20 mouse cellular contexts compared by ENCODE assay signal in the genomic region with DNA sequence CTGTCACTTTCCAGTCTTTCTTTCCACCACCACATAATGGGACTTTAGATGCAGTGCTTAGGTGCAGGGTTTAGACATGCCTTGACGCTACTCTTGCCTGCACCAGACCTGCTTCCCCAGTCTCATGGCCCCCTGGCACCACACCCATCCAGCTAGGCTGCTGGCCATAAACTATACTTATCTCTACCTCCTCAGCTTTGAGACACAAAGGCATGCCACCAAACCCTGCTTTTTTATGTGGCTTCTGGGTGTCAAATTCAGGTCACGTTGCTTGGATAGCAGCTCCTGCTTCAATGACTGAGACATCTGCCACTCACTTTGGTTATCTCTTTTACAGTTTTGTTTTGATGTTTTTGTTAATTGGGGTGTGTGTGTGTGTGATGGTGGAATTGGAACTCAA. TPM values are rescaled to one million over a fixed set of nuclear protein-coding genes. Genes with fewer than 3 reads are reported as not detected.
DNase-seq lines count a peak whose midpoint lies in the region; ATAC-seq and TF ChIP-seq lines count a peak whose summit lies in the region.
"Had no signal": no experiment of that assay in that cellular context is flagged by ENCODE, and none has a peak within 500 bp of the region (broad histone marks: within the 10 kb centered on the region; RNA-seq: fewer than 3 reads in every experiment).

No protein-coding gene starts in this region.

- H3K27me3 ChIP-seq in MEL (ENCODE audit: control insufficient read depth in 1 of 2, insufficient read depth in 2 of 2, low read length in 2 of 2), result no peaks in the 10 kb centered on the region
- H3K27me3 ChIP-seq in liver, embryonic 12.5 days (replicated peaks), result no peaks in the 10 kb centered on the region
- H3K27me3 ChIP-seq: hindbrain, embryonic 13.5 days; limb, embryonic 12.5 days had no signal

- peak; percentile 48 to 53; a peak in 3 of 4 replicates for TF ChIP-seq EP300 in MEL (IDR thresholded peaks at IDR 0.05; ENCODE audit: low read depth in 1 of 2, low read length in 2 of 2)

- no peaks in the 10 kb centered on the region for H3K9me3 ChIP-seq in MEL (replicated peaks; ENCODE audit: insufficient read depth, low read length)
- H3K9me3 ChIP-seq in liver, embryonic 12.5 days (replicated peaks), result no peaks in the 10 kb centered on the region; the same call in 1 of the 2 replicates
- H3K9me3 ChIP-seq: embryonic facial prominence, embryonic 10.5 days had no signal

- intact Hi-C loops in left cerebral cortex, postnatal 10 days (cut with DNase I), result no loop called here

- no peaks in the 10 kb centered on the region for H3K79me2 ChIP-seq in MEL (ENCODE audit: control insufficient read depth, insufficient read depth, low read length, poor library complexity)

- TF ChIP-seq RAD21 in MEL (IDR thresholded peaks at IDR 0.05; ENCODE audit: low read depth, low read length), result no peak

- H3K9ac ChIP-seq in MEL (ENCODE audit: control insufficient read depth, low read depth, low read length, poor library complexity, severe bottlenecking), result no peak overlapping the region
- H3K9ac ChIP-seq in liver, embryonic 12.5 days, result no peak overlapping the region
- H3K9ac ChIP-seq: forebrain, postnatal 0 days; hindbrain, embryonic 13.5 days; limb, embryonic 12.5 days had no signal

- 40% methylated on average over 2 of the region's 2 CpGs for WGBS in liver, embryonic 12.5 days (ENCODE audit: insufficient replicate concordance)

- no peak overlapping the region for H3K4me3 ChIP-seq in MEL (ENCODE audit: control insufficient read depth in 1 of 2, insufficient read depth in 1 of 2, low read depth in 2 of 2, low read length in 2 of 2)
- no peak overlapping the region for H3K4me3 ChIP-seq in liver, embryonic 12.5 days
- H3K4me3 ChIP-seq: embryonic facial prominence, embryonic 10.5 days; hindbrain, embryonic 13.5 days; limb, embryonic 12.5 days; midbrain, embryonic 10.5 days had no signal

- no peak for TF ChIP-seq CTCF in MEL (IDR thresholded peaks at IDR 0.05 in 2 of 3, conservative IDR thresholded peaks at IDR 0.05 in 1 of 3; ENCODE audit: control insufficient read depth in 1 of 3, insufficient read depth in 1 of 3, low read depth in 2 of 3, low read length in 3 of 3, poor library complexity in 1 of 3, severe bottlenecking in 1 of 3)

- peak overlapping the region; percentile 31 for H3K4me2 ChIP-seq in liver, embryonic 12.5 days
- H3K4me2 ChIP-seq: hindbrain, embryonic 13.5 days; limb, embryonic 12.5 days had no signal

- no peak for TF ChIP-seq POLR2A in MEL (IDR thresholded peaks at IDR 0.05; ENCODE audit: control insufficient read depth in 1 of 2, insufficient read depth in 1 of 2, low read depth in 1 of 2, low read length in 2 of 2, poor library complexity in 1 of 2)

- 0 out of 4 replicates have a peak, but pooled peaks cover 0 to 3% of the 10 kb centered on the region in 2 experiments for H3K36me3 ChIP-seq in MEL (ENCODE audit: control insufficient read depth in 1 of 2, insufficient read depth in 2 of 2, low read length in 2 of 2)
- H3K36me3 ChIP-seq in liver, embryonic 12.5 days, result no peaks in the 10 kb centered on the region
- H3K36me3 ChIP-seq: embryonic facial prominence, embryonic 10.5 days; hindbrain, embryonic 13.5 days; limb, embryonic 12.5 days; midbrain, embryonic 10.5 days had no signal

- DNase-seq in MEL (ENCODE audit: low read depth, low spot score), result peak; percentile 57
- peak; percentile 55 for DNase-seq in c-Kit-positive CD71-positive TER-119-positive erythroid progenitor cells, embryonic 14.5 days (ENCODE audit: low spot score)
- no peak for DNase-seq in left cerebral cortex, postnatal 10 days (ENCODE audit: extremely low spot score in 1 of 2, low spot score in 2 of 2)
- no peak for DNase-seq in left cerebral cortex, adult 9 months (ENCODE audit: low spot score in 2 of 2)
- no peak for DNase-seq in kidney, postnatal 10 days
- DNase-seq: adrenal gland, postnatal 10 days; cerebellum, adult 8-10 months; forebrain, postnatal 0 days; gastrocnemius, postnatal 14 days; heart, adult 18-20 months; kidney, adult 2 months; kidney, postnatal 14 days; lung, adult 2 months; lung, postnatal 36 days had no signal

- peaks cover 6% of the 10 kb centered on the region in 2 experiments for H3K4me1 ChIP-seq in MEL (ENCODE audit: control insufficient read depth in 1 of 2, insufficient read depth in 2 of 2, low read length in 2 of 2)
- peaks cover 38% of the 10 kb centered on the region for H3K4me1 ChIP-seq in liver, embryonic 12.5 days
- H3K4me1 ChIP-seq: embryonic facial prominence, embryonic 10.5 days; hindbrain, embryonic 13.5 days; limb, embryonic 12.5 days; midbrain, embryonic 10.5 days had no signal

- no peak overlapping the region for H3K27ac ChIP-seq in MEL (ENCODE audit: control insufficient read depth, low read depth, low read length)
- H3K27ac ChIP-seq in liver, embryonic 12.5 days, result peak overlapping the region; percentile 64
- H3K27ac ChIP-seq: embryonic facial prominence, embryonic 10.5 days; hindbrain, embryonic 13.5 days; limb, embryonic 12.5 days; midbrain, embryonic 10.5 days had no signal

- ATAC-seq in liver, embryonic 12.5 days, result peak; percentile 96
- peak; percentile 54 for ATAC-seq in megakaryocyte, adult 5-6 weeks (ENCODE audit: poor library complexity, severe bottlenecking)
- ATAC-seq: forebrain, postnatal 0 days had no signal

TF ChIP-seq in MEL, 35 proteins besides CTCF, POLR2A, EP300 and RAD21:
- peak; percentile 45; the same call in 1 of the 2 replicates for TF ChIP-seq ETS1 (IDR thresholded peaks at IDR 0.05; ENCODE audit: low read depth, low read length)
- 0 out of 2 replicates have a peak, but pooled peaks have one; percentile 11 for TF ChIP-seq BHLHE40 (IDR thresholded peaks at IDR 0.05; ENCODE audit: borderline replicate concordance, low read depth, low read length)
- peak; percentile 34; the same call in 1 of the 2 replicates for TF ChIP-seq GATA1 (IDR thresholded peaks at IDR 0.05; ENCODE audit: low read depth, low read length)
- no peak for TF ChIP-seq USF2 (IDR thresholded peaks at IDR 0.05; ENCODE audit: borderline replicate concordance in 1 of 2, insufficient read depth in 1 of 2, low read depth in 1 of 2, low read length in 2 of 2)
- no peak for TF ChIP-seq TAL1 (IDR thresholded peaks at IDR 0.05; ENCODE audit: low read length)
- TF ChIP-seq TCF12 (IDR thresholded peaks at IDR 0.05; ENCODE audit: low read depth, low read length), result peak; percentile 43; the same call in 1 of the 2 replicates
- peak; percentile 47; the same call in 1 of the 2 replicates for TF ChIP-seq USF1 (IDR thresholded peaks at IDR 0.05; ENCODE audit: low read depth, low read length)
- no peak for TF ChIP-seq NELFE (IDR thresholded peaks at IDR 0.05; ENCODE audit: low read depth, low read length)
- TF ChIP-seq SMC3 (IDR thresholded peaks at IDR 0.05; ENCODE audit: low read depth, low read length), result no peak
- TF ChIP-seq MAX (IDR thresholded peaks at IDR 0.05; ENCODE audit: low read length), result peak; percentile 43; the same call in 1 of the 2 replicates
- no peak for TF ChIP-seq E2F4 (IDR thresholded peaks at IDR 0.05; ENCODE audit: borderline replicate concordance, low read depth, low read length)
- peak; percentile 47; the same call in 1 of the 2 replicates for TF ChIP-seq SIN3A (IDR thresholded peaks at IDR 0.05; ENCODE audit: low read length)
- TF ChIP-seq CHD2 (IDR thresholded peaks at IDR 0.05; ENCODE audit: low read length), result no peak
- no peak for TF ChIP-seq NRF1 (IDR thresholded peaks at IDR 0.05; ENCODE audit: insufficient read depth, low read depth, low read length, poor library complexity, severe bottlenecking)
- TF ChIP-seq RCOR1 (IDR thresholded peaks at IDR 0.05; ENCODE audit: low read depth, low read length), result peak; percentile 36; the same call in 1 of the 2 replicates
- TF ChIP-seq MXI1 (IDR thresholded peaks at IDR 0.05; ENCODE audit: low read depth, low read length), result peak; percentile 47; the same call in 1 of the 2 replicates
- TF ChIP-seq MAZ (IDR thresholded peaks at IDR 0.05; ENCODE audit: low read depth, low read length), result 0 out of 2 replicates have a peak, but pooled peaks have one; percentile 26
- TF ChIP-seq ZC3H11A (IDR thresholded peaks at IDR 0.05; ENCODE audit: low read depth, low read length), result no peak

RNA-seq across cellular contexts. Expression of a gene that starts 28.9 kb away (rescaled TPM):
- 4.3 and 6.6 TPM in 2 replicates for total RNA-seq in MEL (2012; rRNA removed)
- polyA plus RNA-seq in MEL (2012; ENCODE audit: insufficient read depth in 1 of 2, insufficient read length in 2 of 2, low read depth in 1 of 2, low replicate concordance in 2 of 2, missing spikeins in 1 of 2), result 1 to 10 TPM in 1 of 2 experiments, not detected in 1; 9.0 TPM
- polyA plus RNA-seq in liver, embryonic 12.5 days (2016; fragmentation: Nextera tagmentation; extraction: Ambion mirVana), result 21.3 and 24.0 TPM in 2 replicates
- 99.3 and 102 TPM in 2 replicates for total RNA-seq in megakaryocyte, adult 5-6 weeks (2015)
- total RNA-seq in megakaryocyte, adult 5-6 weeks (2017), result 58.4 and 73.8 TPM in 2 replicates
- total RNA-seq in left cerebral cortex, postnatal 10 days (2021), result 10 to 100 TPM; 39.3 to 46.9 TPM

Comparison
In these comparisons a context has a peak if more than half of its experiments do, and no peak if none do; other contexts are left out.
1. DNase-seq: peak in MEL (single experiment) and c-Kit-positive CD71-positive TER-119-positive erythroid progenitor cells, embryonic 14.5 days (single experiment); none in left cerebral cortex, postnatal 10 days (0 of 2), left cerebral cortex, adult 9 months (0 of 2) and kidney, postnatal 10 days (single experiment).